Mouse (Mus musculus) heart, adult 2 months (tissue): Measurements from ENCODE around the gene Kalrn.

Experiments used
- CTCF ChIP-seq: fragments of 200-600 bp; IDR thresholded peaks from 2 replicates; pipeline ENCODE4 v1.8.1; 2022; ENCODE audit warnings: antibody characterized with exemption, mild to moderate bottlenecking, moderate library complexity
- EP300 ChIP-seq: fragments of 200-500 bp; IDR thresholded peaks from 2 replicates; pipeline ENCODE4 v1.6.1; 2011; ENCODE audit warnings: low read depth, low read length, control low read depth; ENCODE audit not compliant: insufficient read depth

GRCm38 (mm10) chr16:34591934-34592333 lies 18.6 kb upstream of the Kalrn start:
- no peak for TF ChIP-seq CTCF
- no peak for TF ChIP-seq EP300
